Mouse (Mus musculus) T-helper 2 cell (primary cell): Measurements from ENCODE around the gene Nedd4.
"Not testable (repeated sequence)": the region's sequence is repeated elsewhere in the genome, so short reads cannot be mapped to it uniquely, and the experiment has no call there.

Experiments used
- in situ Hi-C: fragments of 300-600 bp; cut with MboI, MseI; formaldehyde crosslinking; loops from one replicate; pipeline ENCODE4 v1.15.1; 2025; ENCODE audit warnings: high pct_unique_total_duplicates

Gene Nedd4

DNA sequence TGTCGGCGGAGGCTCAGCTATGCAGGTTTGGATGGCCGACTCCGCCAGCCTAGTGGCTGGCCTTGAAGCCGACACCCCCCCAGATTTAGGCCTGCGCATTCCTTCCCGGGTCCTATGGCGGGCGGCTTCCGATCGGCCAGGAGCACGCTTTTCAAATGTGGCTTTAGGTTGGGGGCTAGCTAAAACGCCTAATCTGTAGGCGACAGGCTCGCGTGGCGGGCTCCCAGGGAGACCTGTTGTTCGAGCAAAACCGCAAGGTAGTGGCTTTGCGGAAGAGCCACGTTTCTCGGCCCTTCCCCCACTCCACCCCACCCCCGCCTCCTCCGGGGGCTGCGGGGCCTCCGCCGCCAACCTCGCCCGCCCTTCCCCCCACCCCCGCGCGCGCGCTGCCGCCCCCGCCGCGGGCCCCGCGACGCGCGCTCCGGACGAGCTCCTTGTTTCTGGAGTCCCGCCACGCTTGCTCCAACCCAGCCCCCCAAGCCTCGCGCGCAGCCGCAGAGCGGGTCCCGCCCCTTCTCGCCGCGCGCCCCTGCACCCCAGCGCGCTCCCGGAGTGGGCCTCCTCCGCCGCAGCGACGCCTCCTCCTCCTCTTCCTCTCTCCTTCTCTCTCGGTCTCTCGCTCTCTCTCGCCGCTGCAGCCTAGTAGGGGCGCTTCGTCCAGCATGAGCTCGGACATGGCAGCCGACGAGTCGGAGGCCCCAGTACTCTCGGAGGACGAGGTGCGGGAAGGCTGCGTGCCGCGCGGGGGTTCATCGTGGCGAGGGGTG is at the start of gene Nedd4:
Nedd4 (plus strand) TSS at position 452 of the 767 bp plus-strand sequence.
- in situ Hi-C loops: no loop called here

DNA sequence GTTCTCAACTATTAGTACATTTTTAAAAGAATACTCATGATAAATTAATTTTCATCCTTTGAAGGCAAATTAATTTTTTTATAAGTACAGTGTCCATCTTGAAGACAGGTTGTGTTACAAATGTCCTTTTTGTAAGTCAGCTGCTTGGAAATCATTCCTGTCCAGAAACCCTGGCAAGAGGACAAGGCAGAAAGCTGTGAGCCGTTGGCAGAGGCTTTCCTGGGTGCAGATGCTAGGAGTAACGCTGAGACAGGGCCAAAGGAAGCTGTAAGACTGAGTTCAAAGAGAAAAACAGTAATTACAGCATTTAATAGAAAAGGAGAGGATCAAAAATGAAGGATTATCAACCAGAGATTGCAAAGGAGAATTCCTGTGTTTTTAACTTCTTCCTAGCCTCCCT is 48.3 kb upstream of the Nedd4 start:
- in situ Hi-C loops: no loop called here

DNA sequence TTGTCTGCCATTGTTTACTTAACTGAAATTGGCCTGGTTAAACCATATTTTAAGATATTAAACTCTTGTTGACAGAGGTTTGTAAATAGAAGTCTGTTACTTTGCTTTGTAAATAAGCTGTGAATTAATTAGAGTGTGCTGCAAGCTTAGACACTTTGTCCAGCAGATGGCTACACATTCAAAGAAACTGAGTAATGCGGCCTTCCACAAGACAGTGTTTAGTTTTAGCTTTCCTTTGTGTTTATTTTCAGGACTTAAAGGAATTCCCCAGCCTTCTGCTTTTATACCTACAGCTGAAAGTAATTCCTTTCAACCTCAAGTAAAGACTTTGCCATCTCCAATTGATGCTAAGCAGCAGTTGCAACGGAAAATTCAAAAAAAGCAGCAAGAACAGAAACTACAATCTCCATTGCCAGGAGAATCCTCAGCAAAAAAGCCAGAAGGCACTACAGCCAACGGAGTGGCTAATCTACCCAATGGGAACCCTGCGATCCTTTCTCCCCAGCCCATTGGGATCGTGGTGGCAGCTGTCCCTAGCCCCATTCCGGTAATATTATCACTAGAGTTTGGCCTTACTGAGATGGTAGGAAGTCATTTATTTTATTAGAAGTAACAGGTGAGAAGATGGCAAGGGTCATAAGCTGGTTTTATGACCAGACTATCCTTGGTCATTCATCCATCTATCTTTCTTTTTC is 47.2 kb upstream of the Nedd4 start:
- in situ Hi-C loops: no loop called here

DNA sequence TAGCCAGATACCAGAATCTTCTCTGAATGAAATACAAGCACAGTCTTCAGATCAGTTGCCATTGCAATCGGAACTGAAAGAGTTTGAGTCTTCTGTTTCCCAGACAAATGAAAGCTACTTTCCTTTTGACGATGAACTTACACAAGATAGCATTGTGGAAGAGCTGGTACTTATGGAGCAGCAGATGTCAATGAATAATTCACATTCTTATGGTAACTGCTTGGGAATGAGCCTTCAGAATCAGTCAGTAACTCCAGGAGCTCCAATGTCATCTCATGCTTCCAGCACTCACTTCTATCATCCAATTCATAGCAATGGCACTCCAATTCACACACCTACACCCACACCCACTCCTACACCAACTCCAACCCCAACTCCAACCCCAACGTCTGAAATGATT is 44.1 kb upstream of the Nedd4 start:
- in situ Hi-C loops: no loop called here

DNA sequence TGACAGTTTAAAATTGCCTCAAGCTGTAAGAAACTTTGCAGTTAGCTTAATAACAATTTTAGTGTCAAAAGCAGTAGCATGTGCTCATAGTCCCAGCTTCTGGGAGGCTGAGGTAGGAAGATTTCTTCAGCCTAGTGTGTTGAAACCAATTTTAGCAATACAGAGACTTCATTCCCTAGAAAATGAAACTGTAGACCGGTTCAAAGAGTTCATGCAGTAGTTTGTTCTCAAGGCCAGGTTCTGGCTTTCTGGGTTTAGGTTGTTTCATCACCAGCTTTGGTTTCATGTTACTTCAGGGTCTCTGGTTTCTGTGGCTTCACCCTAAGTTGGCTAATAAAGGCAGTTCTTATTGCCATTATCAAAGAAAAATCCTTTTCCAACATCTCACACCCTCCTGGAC is 38.5 kb upstream of the Nedd4 start:
- in situ Hi-C loops: no loop called here

DNA sequence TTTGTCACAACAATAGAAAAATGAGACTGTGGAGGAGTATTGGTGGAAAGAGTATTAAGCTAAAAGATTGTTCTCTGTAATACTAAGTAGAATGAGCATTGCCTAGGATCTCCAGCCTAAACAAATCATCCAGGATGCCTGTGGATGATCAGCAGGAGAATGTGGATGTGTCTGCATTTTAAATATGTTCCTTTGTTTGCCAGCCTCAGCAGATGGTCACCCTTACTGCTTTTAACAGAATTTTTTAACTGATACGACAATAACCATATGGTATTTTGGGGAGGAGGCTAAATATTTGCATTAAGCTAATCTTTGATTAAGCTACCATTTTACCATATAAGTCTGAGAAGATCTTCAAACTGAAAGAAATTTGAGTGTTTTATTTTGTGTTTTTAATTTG is 34.5 kb upstream of the Nedd4 start:
- in situ Hi-C loops: no loop called here

DNA sequence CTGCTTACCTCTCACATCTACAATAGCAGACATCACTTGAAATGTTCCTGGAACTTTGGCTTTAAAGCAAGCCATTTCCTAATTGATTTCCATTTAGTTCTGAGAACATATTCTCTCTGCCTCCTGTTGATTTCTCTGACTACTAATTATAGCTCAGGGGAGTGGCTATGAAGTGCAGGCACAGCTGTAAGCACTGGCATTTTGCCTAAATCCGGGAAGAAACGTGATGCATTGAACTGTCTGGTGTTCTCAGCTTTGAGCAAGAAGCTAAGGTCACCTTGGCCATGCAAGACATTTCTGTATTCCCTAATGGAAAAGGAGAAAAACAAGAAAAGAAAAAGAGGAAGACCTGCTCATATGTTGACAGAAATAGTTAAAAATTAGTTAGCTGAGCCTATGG is 33.6 kb upstream of the Nedd4 start:
- in situ Hi-C loops: no loop called here

DNA sequence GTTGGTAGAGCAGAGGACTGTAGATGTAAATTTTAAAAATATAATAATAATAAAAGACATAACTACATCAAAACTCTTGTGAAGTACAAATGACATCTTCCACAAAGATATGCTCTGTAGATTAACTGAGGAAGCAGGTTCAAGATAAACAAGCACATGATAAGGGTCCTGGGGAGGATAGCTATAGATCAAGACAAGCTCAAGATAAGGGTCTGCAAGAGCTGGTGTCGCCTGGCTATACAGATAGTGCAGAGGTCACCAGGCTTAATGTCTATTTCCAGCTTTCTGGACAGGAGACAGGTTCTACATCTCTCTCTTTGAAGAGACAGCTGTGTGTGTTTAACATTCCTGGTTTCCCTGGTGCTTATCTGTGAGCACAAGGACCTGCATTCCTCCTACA is 29.9 kb upstream of the Nedd4 start:
- in situ Hi-C loops: no loop called here

DNA sequence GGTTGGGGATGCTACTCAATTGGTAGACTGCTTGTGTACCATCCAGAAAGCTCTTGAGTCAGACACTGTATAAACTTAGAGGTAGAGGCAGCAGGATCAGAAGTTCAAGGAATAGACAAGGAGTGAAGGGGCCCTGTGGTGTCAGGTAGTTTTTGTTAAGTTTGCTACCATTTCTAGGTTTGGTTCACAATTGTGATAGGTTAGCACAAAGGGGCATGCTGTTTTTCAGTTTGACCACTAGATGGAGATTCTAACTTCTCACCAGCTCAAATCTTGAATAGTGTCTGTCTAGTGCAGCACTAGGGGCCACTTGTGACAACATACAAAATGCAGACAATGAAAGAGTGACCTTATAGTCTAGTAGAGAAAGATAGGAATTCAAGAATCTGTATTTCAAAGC is 27.0 kb upstream of the Nedd4 start:
- in situ Hi-C loops: no loop called here

DNA sequence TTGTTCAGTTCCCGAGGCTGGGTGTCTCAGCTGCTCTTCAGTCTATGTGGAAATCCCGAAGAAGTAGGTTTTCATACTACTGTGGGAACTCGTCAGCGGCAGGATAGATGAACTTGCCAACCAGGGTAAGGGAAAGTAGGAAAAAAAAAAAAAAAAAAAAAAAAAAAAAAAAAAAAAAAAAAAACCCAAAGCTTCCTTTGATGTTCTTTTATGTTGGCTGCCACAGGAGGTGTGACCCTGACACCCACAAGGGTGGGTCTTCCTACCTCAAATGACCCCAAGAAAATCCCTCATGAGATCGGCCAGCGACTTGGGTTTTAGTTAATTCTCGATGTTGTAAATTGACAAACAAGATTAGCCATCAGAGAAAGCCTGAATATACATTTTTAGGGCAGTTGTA is 25.6 kb upstream of the Nedd4 start:
- in situ Hi-C loops: no loop called here

DNA sequence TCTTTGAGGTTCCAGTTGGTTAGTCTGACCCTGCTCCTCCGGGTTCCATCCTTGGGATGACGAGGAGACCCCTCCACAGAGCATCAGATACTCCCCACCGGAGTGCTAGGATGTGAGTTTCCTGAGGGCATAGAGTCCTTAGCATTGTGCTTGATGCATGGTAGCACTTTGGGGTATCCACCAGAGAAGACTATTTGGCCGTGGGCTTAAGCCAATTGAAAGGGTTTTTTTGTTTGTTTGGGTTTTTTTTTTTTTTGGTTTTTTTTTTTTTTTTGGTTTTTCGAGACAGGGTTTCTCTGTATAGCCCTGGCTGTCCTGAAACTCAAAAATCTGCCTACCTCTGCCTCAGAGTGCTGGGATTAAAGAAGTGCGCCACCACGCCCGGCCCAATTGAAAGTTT is 24.9 kb upstream of the Nedd4 start:
- in situ Hi-C loops: no loop called here

DNA sequence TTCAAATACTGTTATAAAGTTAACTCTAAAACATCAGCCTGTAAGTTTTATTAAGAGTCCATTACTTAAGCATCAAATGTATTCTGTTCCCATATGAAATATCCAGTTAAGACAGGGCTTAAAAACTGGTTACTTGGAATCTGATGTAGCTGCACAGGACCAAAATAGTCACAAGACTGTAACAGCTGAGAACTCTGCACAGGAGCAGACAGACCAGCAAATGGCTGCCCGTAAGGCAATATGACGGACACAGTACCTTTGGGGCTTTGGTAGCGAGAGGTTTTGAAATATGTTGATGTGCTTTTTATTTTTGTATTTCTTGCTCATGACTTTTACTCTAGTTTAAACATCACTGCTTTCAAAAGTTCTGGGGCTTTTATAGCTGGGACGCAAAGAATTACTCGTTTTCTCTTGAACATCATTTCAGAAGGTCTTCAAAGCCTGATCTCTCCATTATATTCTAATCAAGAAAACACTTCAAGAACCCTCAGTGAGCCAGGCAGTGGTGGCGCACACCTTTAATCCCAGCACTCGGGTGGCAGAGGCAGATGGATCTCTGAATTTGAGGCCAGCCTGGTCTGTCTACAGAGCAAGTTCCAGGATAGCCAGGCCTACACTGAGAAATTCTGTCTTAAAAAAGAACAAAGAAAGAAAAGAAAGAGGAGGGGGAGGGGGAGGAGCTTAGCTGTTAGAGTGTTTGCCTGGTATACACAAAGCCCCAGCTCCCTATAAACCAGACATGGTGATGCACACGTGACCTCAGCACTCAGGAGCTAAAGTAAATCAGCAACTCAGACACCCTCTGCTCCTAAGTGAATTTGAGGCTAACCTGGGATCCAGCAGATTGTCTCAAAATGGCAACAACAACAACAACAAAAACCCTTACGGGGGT is 22.9 kb upstream of the Nedd4 start:
- in situ Hi-C loops: no loop called here

DNA sequence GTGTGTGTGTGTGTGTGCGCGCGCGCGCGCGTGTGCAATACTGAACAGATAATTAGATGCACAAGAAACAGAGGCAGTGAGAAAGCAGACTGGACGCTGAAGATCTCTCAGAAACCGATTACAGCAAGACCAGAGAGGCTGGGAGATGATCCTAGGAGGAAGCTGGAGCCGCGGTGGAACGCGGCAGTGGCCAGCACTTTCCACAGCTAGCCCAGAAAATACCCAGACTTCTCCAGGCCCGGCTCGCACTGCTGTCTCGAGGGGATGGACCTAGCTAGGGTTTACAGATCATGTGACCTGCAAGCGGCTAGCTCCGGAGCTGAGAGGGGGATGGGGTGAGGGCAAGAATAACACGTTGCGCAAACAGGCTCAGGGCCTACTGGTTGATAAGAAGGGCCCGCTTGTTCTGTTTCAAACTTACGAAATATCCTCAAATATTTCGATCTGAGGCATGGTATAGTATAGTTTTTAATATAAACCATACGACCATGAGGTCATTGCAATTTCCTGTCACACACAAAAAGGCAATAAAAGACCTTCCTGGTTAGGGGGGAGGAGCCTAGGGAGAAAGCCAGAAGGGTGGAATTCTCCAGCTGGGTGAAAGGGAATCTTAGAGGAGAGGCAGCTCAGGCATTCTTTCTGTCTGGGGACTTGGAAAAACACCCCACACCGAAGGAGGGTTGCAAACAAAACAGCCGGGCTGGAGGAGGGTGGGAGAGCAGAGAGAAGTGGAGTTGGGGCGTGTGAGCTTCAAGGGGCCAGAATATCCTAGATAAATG is 22.1 kb upstream of the Nedd4 start:
- in situ Hi-C loops: no loop called here

DNA sequence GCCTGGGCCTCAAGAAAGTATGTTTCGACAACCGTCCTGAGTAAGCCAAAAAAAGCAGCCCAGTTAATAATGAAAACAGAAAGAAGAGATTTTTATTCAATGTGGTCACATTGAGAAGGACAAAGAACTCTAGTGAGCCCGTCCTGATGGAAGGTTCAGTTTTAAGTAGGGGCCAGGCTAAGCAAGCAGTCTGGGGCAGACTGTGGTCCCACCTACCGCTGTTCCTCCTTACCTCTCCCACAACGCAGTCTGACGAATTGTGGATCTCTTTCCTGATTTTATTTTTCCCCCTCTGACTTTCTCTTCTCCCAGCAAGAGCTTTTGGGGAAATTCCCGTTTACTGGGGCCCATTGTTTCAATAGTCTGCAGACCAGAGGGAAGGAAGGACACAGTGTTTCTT is 21.5 kb upstream of the Nedd4 start:
- in situ Hi-C loops: no loop called here

DNA sequence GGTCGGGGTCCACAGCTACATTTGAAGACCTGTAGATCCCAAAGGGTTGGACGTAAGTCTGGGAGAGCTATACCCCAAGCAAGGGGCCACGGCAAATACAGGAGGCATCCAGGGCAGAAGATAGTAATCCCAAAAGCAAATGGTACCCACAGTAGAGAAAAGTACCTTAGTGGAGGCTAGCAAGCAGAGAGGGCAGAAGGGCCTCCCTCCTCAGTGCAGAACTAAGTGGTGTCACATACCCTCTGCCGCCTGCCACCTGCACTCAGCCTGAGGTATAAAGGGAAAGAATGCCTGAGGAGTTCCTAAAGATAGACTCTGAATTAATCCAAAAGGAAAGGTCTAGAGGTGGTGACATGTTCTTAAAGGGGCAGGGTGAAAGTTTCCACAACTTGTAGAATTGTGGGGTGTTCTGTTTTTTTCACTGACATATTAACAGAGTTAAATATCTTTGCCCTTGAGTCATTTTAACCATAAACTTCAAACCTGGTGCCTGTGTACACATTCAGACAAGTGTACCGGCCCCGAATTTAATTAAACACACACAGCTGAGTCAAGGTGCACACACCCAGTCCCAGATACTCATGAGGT is 21.0 kb upstream of the Nedd4 start:
- in situ Hi-C loops: no loop called here

DNA sequence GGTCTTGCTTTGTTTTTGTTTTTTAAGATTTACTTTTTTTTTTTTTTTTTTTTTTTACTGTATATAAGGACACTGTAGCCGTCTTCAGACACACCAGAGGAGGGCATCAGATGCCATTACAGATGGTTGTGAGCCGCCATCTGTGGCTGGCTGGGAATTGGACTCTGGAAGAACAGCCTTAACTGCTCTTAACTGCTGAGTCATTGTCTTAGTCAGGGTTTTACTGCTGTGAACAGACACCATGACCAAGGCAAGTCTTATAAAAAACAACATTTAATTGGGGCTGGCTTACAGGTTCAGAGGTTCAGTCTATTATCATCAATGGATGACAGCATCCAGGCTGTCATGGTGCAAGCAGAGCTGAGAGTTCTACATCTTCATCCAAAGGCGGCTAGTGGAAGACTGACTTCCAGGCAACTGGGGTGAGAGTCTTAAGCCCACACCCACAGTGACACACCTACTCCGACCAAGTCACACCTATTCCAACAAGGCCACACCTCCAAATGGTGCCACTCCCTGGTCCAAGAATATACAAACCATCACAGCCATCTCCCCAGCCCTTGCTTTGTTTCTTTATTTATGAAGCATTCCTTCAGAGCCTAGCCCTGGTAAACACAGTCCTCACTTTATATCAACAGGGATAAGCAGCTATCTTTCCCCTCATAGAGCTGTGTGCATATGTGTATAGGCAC is 19.2 kb upstream of the Nedd4 start:
- in situ Hi-C loops: not testable (repeated sequence)

DNA sequence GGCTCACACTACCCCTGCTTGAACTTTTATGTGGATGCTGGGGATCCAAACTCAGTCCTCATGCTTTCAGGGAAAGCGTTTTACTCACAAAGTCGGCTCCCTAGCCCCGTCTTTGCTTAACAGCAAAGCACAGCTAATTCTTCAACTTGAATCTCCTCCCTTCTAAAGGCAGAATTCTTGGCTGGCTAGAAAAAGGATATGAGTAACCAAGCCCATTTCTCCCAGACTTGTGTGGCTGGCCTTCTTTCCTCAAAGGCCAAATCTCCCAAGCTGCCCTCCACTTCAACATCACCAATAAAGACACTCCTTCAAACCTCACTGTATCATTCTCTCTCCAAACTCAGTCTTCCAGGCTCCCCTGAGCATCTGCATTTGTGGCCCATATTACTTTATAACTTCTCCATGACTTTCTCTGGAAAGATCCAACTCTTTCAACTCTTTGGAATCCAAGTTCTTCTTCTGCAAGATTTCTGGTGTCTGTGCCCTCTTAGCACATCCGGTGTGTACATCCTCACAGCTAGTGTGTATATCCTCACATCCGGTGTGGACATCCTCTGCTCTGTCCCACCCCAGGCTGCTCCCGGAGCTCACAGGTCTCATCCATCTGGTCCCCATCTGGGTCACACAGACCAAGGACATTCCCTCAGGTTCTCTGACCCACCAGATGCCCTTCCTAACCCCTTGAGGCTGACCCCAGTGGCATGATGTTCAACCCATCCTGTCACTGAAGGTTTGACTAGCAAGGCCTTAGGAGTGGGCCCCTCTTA is 18.3 kb upstream of the Nedd4 start:
- in situ Hi-C loops: no loop called here

DNA sequence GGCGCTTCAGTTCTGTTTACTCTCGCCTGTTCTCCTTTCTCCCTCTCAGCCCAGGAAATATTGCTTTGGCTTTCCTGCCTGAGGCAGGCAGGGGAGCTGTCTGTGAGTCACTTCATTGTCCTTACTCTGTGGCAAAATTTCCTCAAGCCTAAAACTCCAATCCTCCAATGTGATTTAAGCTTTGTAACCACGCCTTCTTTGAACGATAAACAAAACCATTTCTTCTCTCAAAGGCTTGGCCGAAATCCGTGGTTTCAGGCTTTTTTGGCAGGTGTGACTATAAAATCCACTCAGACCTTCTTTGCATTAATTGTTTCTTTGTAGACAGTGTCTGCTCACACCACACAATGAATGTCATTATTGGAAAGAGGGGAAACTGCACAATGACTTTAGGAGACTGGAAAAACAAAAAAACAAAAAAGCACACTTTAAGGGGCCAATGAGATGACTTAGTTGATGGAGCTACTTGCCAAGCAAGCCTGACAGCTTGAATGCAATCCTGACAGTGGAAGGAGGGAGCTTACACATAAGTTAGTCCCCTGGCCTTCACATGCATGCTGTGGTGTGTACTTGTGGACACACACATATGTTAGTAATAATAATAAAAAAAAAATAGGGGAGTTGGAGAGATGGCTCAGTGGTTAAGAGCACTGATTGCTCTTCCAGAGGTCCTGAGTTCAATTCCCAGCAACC is 17.6 kb upstream of the Nedd4 start:
- in situ Hi-C loops: no loop called here

DNA sequence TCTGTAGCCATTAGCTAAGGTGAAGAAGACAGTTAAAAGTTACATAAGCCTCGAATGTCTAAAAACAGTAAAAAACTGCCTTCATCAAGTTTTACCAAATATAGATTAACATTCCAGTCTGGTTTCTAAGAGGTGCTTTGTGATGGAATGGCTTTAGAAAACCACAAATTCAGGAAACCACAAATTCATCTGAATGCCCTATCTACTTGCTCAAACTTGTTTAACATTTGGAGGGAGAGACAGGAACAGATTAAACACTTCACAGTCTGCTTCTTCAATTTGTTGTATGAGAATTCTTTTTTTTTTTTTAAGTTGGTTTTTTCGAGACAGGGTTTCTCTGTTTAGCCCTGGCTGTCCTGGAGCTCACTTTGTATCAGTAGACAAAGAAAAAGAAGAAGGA is 12.4 kb upstream of the Nedd4 start:
- in situ Hi-C loops: no loop called here
